Mouse (Mus musculus) kidney, adult 2 months (tissue): ENCODE data around the gene 9430097D07Rik. TPM values are rescaled to one million over a fixed set of nuclear protein-coding genes. Genes with fewer than 3 reads are reported as not detected.
A peak's percentile ranks its signal among the peaks of the same experiment; 100 is the strongest.

Source experiments
- DNase-seq: peaks from one replicate; pipeline ENCODE4 v3.0.0; 2021
- H3K27ac ChIP-seq: fragments of 200-500 bp; 2 replicates; pipeline ENCODE4 v1.5.1; 2012; ENCODE audit warnings: low read depth, low read length, control low read depth, inconsistent platforms; ENCODE audit not compliant: insufficient read depth
- H3K27me3 ChIP-seq: fragments of 200-500 bp; replicated peaks from 2 replicates; pipeline ENCODE4 v1.6.1; 2012; ENCODE audit warnings: mild to moderate bottlenecking, moderate library complexity, low read length, inconsistent platforms; ENCODE audit not compliant: control insufficient read depth, insufficient read depth
- H3K36me3 ChIP-seq: fragments of 200-500 bp; 2 replicates; pipeline ENCODE4 v1.6.1; 2012; ENCODE audit warnings: mild to moderate bottlenecking, moderate library complexity, low read length, inconsistent platforms; ENCODE audit not compliant: control insufficient read depth, insufficient read depth
- H3K4me1 ChIP-seq: fragments of 200-500 bp; 2 replicates; pipeline ENCODE4 v1.6.1; 2011; ENCODE audit warnings: low read length; ENCODE audit not compliant: control insufficient read depth, insufficient read depth
- H3K4me3 ChIP-seq: fragments of 200-500 bp; 2 replicates; pipeline ENCODE4 v1.5.1; 2011; ENCODE audit warnings: mild to moderate bottlenecking, low read depth, low read length, control low read depth; ENCODE audit not compliant: insufficient read depth
- CTCF ChIP-seq: fragments of 200-500 bp; conservative IDR thresholded peaks from 2 replicates; pipeline ENCODE4 v1.5.1; 2011; ENCODE audit warnings: low read depth, mild to moderate bottlenecking, control low read depth, low read length, moderate library complexity, mixed read lengths; ENCODE audit not compliant: insufficient read depth, insufficient read length
- POLR2A ChIP-seq: fragments of 200-500 bp; IDR thresholded peaks from one replicate; pipeline ENCODE4 v1.6.1; 2011; ENCODE audit warnings: low read depth, low read length, control low read depth
- WGBS: fragments of 180-500 bp; shearing (Covaris S2); methylation state at CpG from one replicate; pipeline ENCODE4 v1.1.7; 2018; 5-methylcytosine and 5-hydroxymethylcytosine counted together
- polyA plus RNA-seq: library from polyadenylated mRNA; depleted of rRNA; stranded (reverse); fragments of >200 nt; gene quantifications from 2 replicates; pipeline ENCODE4 v1.2.3, GENCODE M21; 2012

Gene 9430097D07Rik
- polyA plus RNA-seq, 1 experiment, result not detected

DNA sequence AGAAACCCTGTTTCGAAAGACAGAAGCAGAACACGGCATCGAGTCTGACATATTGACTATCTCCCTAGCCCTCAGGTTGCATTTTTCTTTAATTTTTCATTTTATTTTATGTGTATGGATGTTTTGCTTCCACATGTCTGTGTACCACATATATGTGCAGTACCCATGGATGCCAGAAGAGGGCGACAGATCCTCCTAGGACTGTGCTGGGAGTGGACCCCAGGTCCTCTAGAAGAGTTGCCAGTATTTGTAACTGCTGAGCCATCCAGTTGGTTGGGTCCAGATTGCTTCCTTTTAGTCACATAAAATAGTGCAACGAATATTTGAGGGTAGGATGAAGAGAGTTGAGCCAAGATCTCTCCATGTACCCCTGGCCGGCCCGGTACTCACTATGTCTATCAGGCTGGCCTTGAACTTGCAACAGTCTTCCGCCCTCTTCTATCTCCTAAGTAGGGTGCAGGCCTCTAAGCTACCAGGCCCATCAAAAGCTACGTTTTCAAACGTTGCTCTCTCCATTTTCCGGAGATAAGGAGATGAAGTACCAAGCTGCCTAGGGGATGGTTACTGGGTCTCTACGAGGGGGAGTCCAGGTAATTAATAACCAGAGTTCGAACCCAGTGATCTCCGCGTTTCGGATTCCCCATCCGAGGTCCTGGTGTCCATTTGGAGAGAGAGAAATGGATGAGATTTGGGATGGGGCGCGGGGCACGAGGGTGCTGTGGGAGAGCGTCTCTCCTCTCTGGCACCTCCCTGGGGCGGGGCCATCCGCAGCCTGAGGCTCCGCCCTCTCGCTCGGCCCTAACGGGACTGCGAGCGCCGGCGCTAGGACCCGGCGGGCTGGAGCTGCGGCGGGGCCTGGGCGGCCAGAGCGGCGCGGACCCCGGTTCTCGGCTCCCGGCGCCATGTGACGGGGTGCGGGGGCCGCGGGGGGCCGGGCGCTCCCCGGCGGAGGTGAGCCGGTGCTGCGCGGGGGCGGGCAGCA lies 31.0 kb upstream of the 9430097D07Rik start:
- Histone ChIP-seq H3K4me1 (peaks cover 2% of the 10 kb centered on the region; the same call in 1 of the 2 replicates), H3K27ac (no peak overlapping the region)
- WGBS, result 13% methylated on average over 53 of the region's 55 CpGs

DNA sequence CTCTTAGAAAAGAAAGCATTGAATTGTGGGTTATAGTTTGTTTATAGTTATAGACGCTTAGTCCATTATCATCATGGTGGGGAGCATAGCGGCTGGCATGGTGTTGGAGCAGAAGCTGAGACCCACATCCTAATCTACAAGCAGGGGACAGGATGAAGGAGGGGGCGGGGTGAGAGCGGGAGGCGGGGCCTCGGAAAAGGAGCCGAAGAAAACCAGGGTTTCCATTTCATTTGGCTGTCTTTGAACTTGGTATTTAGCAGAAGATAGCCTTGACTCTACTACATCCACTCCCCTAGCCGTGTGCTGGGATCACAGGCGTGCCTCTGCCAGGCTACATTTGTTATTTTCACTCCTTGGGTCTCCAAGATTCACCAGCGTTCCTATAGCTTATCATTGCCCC lies 29.1 kb upstream of the 9430097D07Rik start:
- Histone ChIP-seq H3K27me3 (no peaks in the 10 kb centered on the region), H3K36me3 (no peaks in the 10 kb centered on the region), H3K4me3 (no peak overlapping the region), H3K4me1 (no peaks in the 10 kb centered on the region), H3K27ac (no peak overlapping the region)
- TF ChIP-seq CTCF (no peak), POLR2A (no peak)
- DNase-seq, result no peak
- WGBS, result 60% methylated on average over 10 of the region's 10 CpGs

More for the DNA sequence above, 31.0 kb upstream of the 9430097D07Rik start:
- H3K36me3 ChIP-seq, result no peaks in the 10 kb centered on the region
- H3K27me3 ChIP-seq, result no peaks in the 10 kb centered on the region
- H3K4me3 ChIP-seq, result peak overlapping the region; percentile 65
- TF ChIP-seq POLR2A, result no peak
- TF ChIP-seq CTCF, result peak; percentile 51
- peak; percentile 81 for DNase-seq

DNA sequence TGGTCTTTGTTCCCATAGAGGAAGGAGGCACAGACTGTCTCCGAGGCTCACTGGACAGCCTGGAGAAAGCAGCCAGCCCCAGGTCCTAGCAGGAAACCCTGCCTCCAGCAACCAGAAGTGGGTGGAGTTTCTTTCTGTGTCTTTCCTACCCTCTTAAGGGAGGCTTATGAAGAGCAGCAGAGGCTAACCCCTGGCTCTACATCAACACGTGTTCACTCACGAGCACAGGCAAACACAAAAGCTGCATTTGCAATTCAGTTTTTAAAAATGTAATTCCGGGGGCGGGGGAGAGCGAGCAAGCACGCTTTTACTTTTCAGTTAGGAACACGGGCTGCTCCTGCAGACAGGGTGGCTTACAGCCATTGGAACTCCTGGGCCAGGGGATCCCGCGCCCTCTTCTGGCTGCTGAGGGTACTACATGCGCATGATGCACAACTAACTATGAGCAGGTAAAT lies 27.1 kb upstream of the 9430097D07Rik start:
- peak; percentile 94 for TF ChIP-seq CTCF
- TF ChIP-seq POLR2A, result no peak
- DNase-seq, result peak; percentile 90
- peak overlapping the region; percentile 31 for H3K4me3 ChIP-seq
- no peaks in the 10 kb centered on the region for H3K27me3 ChIP-seq
- H3K4me1 ChIP-seq, result no peaks in the 10 kb centered on the region
- no peak overlapping the region for H3K27ac ChIP-seq
- 1% methylated on average over 11 of the region's 11 CpGs for WGBS
- no peaks in the 10 kb centered on the region for H3K36me3 ChIP-seq

DNA sequence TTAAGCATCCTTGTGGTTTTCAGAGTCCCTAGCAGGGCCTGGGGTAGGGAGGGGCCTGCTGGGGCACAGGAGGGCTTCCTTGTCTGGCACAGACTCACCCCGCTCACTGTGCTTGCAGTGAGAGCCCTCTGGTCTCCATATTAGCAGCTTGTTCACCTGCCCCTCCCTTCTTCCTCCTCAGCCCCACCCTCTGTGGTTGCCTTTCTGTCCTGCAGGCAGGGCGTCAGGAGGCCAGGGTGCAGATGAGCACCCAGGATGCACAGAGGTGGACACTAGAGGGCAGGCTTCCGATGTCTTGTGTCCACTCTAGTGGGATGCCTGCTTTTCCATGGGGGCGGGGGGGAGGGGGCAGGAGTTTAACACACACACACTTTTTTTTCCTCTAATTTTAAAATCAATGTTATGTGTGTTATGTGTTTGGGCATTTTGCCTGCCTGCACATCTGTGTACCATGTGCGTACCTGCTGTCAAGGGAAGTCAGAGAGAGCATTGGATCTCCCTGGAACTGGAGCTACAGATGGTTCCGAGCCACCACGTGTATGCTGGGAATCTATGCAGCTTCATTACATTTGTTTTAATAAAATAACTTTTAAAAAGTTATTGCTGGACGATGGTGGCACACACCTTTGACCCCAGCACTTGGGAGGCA lies 26.1 kb upstream of the 9430097D07Rik start:
- no peaks in the 10 kb centered on the region for H3K4me1 ChIP-seq
- H3K27me3 ChIP-seq, result no peaks in the 10 kb centered on the region
- 60% methylated on average over 8 of the region's 8 CpGs for WGBS
- no peak overlapping the region for H3K27ac ChIP-seq
- DNase-seq, result peak; percentile 37
- TF ChIP-seq POLR2A, result no peak
- peak; percentile 58 for TF ChIP-seq CTCF
- no peaks in the 10 kb centered on the region for H3K36me3 ChIP-seq
- no peak overlapping the region for H3K4me3 ChIP-seq

DNA sequence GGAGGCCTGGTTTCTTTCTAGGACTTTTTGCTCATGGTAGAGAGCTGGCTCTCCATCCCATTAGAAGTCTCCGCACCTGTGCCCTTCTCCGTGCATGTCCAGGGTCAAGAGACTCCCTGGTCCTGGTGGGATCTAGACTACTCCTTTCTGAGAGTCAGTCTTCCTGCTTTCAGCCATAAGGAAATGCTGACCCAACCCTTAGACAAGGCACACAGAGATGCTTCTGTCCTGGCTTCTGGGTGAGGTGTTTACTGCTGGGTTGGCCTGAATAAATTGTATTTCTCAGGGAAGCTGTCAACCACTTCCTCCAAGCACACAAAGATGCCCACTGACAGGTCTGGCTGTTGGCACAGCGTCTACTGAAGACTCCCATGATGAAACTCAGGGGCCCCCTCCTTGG lies 23.9 kb upstream of the 9430097D07Rik start, which contains the start of gene St6galnac6:
St6galnac6 (plus strand) TSS at position 301 of the 400 bp plus-strand sequence.
- H3K27ac ChIP-seq, result no peak within 1 kb of the TSS
- WGBS, result 86% methylated on average over 3 of the region's 3 CpGs

DNA sequence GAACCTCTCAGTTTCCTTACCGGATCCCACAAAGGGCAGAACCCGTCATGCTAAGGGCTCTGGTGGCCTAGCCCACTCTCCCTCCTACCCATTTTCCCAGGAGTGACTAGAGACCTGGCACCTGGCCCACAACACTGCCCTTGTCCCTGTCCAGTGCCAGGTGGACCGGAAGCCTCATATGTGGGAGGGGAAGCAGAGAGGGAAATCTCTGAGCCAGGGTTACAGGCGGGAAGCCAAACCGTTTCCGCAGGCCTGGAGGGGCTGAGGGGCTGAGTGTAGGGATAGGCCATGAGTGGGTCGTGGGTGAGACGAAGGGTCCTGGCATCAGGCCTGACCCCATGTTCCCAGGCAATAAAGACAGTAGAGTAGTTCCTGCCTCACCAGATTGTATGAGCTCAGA lies 23.0 kb upstream of the 9430097D07Rik start:
- Histone ChIP-seq H3K27ac (no peak overlapping the region), H3K4me3 (no peak overlapping the region), H3K4me1 (no peaks in the 10 kb centered on the region), H3K36me3 (no peaks in the 10 kb centered on the region), H3K27me3 (no peaks in the 10 kb centered on the region)
- WGBS, result 52% methylated on average over 8 of the region's 8 CpGs
- DNase-seq, result peak; percentile 56
- TF ChIP-seq POLR2A, result no peak
- TF ChIP-seq CTCF, result no peak

More for the DNA sequence above, 23.9 kb upstream of the 9430097D07Rik start, which contains the start of gene St6galnac6:
- Histone ChIP-seq H3K27me3 (no peaks in the 10 kb centered on the region), H3K36me3 (no peaks in the 10 kb centered on the region), H3K4me3 (no peak within 1 kb of the TSS), H3K4me1 (no peaks in the 10 kb centered on the region)
- DNase-seq, result no peak
- TF ChIP-seq CTCF (no peak), POLR2A (no peak)
